Mouse (Mus musculus) bone marrow macrophage, adult 2 months (primary cell): ENCODE results near the gene 1700086D15Rik.

Experiments used
- CTCF ChIP-seq: IDR thresholded peaks from 2 replicates; pipeline ENCODE4 v1.5.1; 2012; ENCODE audit warnings: low read depth, mild to moderate bottlenecking, low read length, moderate library complexity
- POLR2A ChIP-seq: IDR thresholded peaks from 2 replicates; pipeline ENCODE4 v1.6.1; 2012; ENCODE audit warnings: mild to moderate bottlenecking, low read depth, low read length, borderline replicate concordance

GRCm38 (mm10) chr11:65205306-65205705 is 45.6 kb upstream of the 1700086D15Rik start:
- TF ChIP-seq POLR2A: no peak
- TF ChIP-seq CTCF: no peak
